Mouse (Mus musculus) embryo, embryonic 9.5 days (tissue): ENCODE results near the gene Osbpl10.
"Not testable (repeated sequence)": the region's sequence is repeated elsewhere in the genome, so short reads cannot be mapped to it uniquely, and the experiment has no call there.

Source experiments
- DNase-seq: peaks from one replicate; pipeline ENCODE4 v3.0.0-alpha.2; 2017; ENCODE audit errors: extremely low spot score

Gene Osbpl10

GRCm38 (mm10) chr9:115217984-115218383, 239.6 kb downstream of the Osbpl10 start:
- no peak for DNase-seq

GRCm38 (mm10) chr9:115220466-115220865, 242.1 kb downstream of the Osbpl10 start:
- DNase-seq: no peak

- DNase-seq: no peak
Observed at GRCm38 (mm10) chr9:115221265-115221664, 242.9 kb downstream of the Osbpl10 start.

GRCm38 (mm10) chr9:115224744-115225354, 246.5 kb downstream of the Osbpl10 start:
- DNase-seq: no peak

GRCm38 (mm10) chr9:115229145-115229544, 250.8 kb downstream of the Osbpl10 start:
- no peak for DNase-seq

- no peak for DNase-seq
Observed at GRCm38 (mm10) chr9:115229676-115230075, 251.3 kb downstream of the Osbpl10 start.

GRCm38 (mm10) chr9:115230141-115230540, 251.8 kb downstream of the Osbpl10 start:
- DNase-seq: no peak

GRCm38 (mm10) chr9:115231476-115231875, 253.1 kb downstream of the Osbpl10 start:
- no peak for DNase-seq

- no peak for DNase-seq
Observed at GRCm38 (mm10) chr9:115233721-115234120, 255.4 kb downstream of the Osbpl10 start.

GRCm38 (mm10) chr9:115234561-115234960, 256.2 kb downstream of the Osbpl10 start:
- no peak for DNase-seq

- DNase-seq: no peak
Observed at GRCm38 (mm10) chr9:115236352-115236841, 258.0 kb downstream of the Osbpl10 start.

GRCm38 (mm10) chr9:115237943-115238342, 259.6 kb downstream of the Osbpl10 start:
- no peak for DNase-seq

- no peak for DNase-seq
Observed at GRCm38 (mm10) chr9:115239861-115240260, 261.5 kb downstream of the Osbpl10 start.

GRCm38 (mm10) chr9:115243630-115244029, 265.3 kb downstream of the Osbpl10 start:
- DNase-seq: no peak

- DNase-seq: no peak
Observed at GRCm38 (mm10) chr9:115245092-115245491, 266.7 kb downstream of the Osbpl10 start.

GRCm38 (mm10) chr9:115249145-115249544, 270.8 kb downstream of the Osbpl10 start:
- no peak for DNase-seq

- DNase-seq: no peak
Observed at GRCm38 (mm10) chr9:115257733-115258286, 279.4 kb downstream of the Osbpl10 start.

GRCm38 (mm10) chr9:115259866-115260265, 281.5 kb downstream of the Osbpl10 start:
- DNase-seq: no peak

- DNase-seq: no peak
Observed at GRCm38 (mm10) chr9:115260464-115260863, 282.1 kb downstream of the Osbpl10 start.

GRCm38 (mm10) chr9:115261456-115261855, 283.1 kb downstream of the Osbpl10 start:
- no peak for DNase-seq

- DNase-seq: no peak
Observed at GRCm38 (mm10) chr9:115261896-115262295, 283.5 kb downstream of the Osbpl10 start.

- DNase-seq: no peak
Observed at GRCm38 (mm10) chr9:115271556-115271955, 293.2 kb downstream of the Osbpl10 start.

- DNase-seq: not testable (repeated sequence)
Observed at GRCm38 (mm10) chr9:115272451-115272850, 294.1 kb downstream of the Osbpl10 start.
